Mouse (Mus musculus) neural tube, postnatal 0 days (tissue): ENCODE measurements around the gene Gm12695. TPM values are rescaled to one million over a fixed set of nuclear protein-coding genes. Genes with fewer than 3 reads are reported as not detected.

ENCODE experiments used
- polyA plus RNA-seq: library from polyadenylated mRNA; unstranded; fragments of >200 nt; fragmentation: Nextera tagmentation; extraction: Ambion mirVana; gene quantifications from 2 replicates; pipeline ENCODE4 v1.2.1, GENCODE M21; 2015

The Gm12695 gene
- not detected in 2 replicates for polyA plus RNA-seq

DNA sequence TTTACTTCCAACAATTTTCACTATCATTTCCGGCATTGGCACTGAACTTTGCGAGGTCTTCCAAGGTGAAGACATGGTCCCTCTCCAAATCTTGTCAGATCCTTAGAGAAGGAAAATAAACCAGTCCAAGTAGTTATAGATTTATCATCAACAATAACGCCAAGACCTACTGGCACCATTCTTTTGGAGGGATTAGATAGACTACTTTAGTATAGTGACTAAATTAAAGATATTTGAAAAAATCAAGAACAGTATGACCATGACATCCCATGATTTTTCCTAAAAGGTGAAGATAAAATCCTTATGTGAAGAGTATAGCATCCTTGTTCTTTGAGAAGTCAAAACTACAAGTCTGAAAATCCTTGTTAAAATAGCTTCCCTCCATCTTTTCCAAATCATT is at the start of gene Gm12695:
Gene Gm12695, minus strand, starts transcription at position 101 of the 400 bp plus-strand sequence.

Other genes starting within 250 kb of the Gm12695 start
- 12.1 and 14.3 TPM in 2 replicates for gene Cyp2j6, start 231.5 kb downstream of the Gm12695 start, polyA plus RNA-seq
- 23.5 and 27.3 TPM in 2 replicates for gene Cyp2j9, start 193.6 kb downstream of the Gm12695 start, polyA plus RNA-seq
- gene Cyp2j5, start 121.0 kb downstream of the Gm12695 start, polyA plus RNA-seq = not detected in 2 replicates